Mouse (Mus musculus): ENCODE measurements around the gene Hes2. TPM values are rescaled to one million over a fixed set of nuclear protein-coding genes. Genes with fewer than 3 reads are reported as not detected.

Hes2 gene
- total and polyA plus RNA-seq, 3 experiments: 0.04 to 0.33 TPM; not detected in 1

GRCm38 (mm10) chr4:152143632-152144031, 15.0 kb upstream of the Hes2 start:
- H3K4me1 ChIP-seq (ENCODE audit: insufficient read depth, low read depth, low read length): peaks cover 55% of the 10 kb centered on the region
- DNase-seq (ENCODE audit: low spot score) (no peak), ATAC-seq (ENCODE audit: extremely low read depth, insufficient number of reproducible peaks, low FRiP score, poor library complexity, severe bottlenecking) (no peak)
- TF ChIP-seq TAL1 (conservative IDR thresholded peaks at IDR 0.05; ENCODE audit: low read depth, low read length) (no peak), GATA1 (IDR thresholded peaks at IDR 0.05; ENCODE audit: borderline replicate concordance, low read length) (no peak), CTCF (IDR thresholded peaks at IDR 0.05; ENCODE audit: low read depth, low read length) (no peak), GATA2 (IDR thresholded peaks at IDR 0.05; ENCODE audit: borderline replicate concordance, low read depth, low read length) (no peak), POLR2AphosphoS5 (IDR thresholded peaks at IDR 0.05; ENCODE audit: insufficient replicate concordance, low read depth, low read length) (no peak)
- H3K36me3 ChIP-seq (replicated peaks): peaks cover 29% of the 10 kb centered on the region
- no peak overlapping the region for H3K4me3 ChIP-seq (ENCODE audit: low read depth, low read length)
- H3K27me3 ChIP-seq (ENCODE audit: insufficient read depth, low read length): peaks cover 3% of the 10 kb centered on the region; the same call in 1 of the 2 replicates
- no peaks in the 10 kb centered on the region; the same call in 1 of the 2 replicates for H3K9me3 ChIP-seq (replicated peaks)

- Histone ChIP-seq H3K4me3 (ENCODE audit: low read depth, low read length) (no peak overlapping the region; the same call in 1 of the 2 replicates), H3K9me3 (replicated peaks) (no peaks in the 10 kb centered on the region; the same call in 1 of the 2 replicates), H3K27me3 (ENCODE audit: insufficient read depth, low read length) (peaks cover 10% of the 10 kb centered on the region; the same call in 1 of the 2 replicates), H3K4me1 (ENCODE audit: insufficient read depth, low read depth, low read length) (peaks cover 55% of the 10 kb centered on the region), H3K36me3 (replicated peaks) (peaks cover 36% of the 10 kb centered on the region)
- peak; percentile 74 for ATAC-seq (ENCODE audit: extremely low read depth, insufficient number of reproducible peaks, low FRiP score, poor library complexity, severe bottlenecking)
- peak; percentile 62 for DNase-seq (ENCODE audit: low spot score)
- no peak for TF ChIP-seq POLR2AphosphoS5 (IDR thresholded peaks at IDR 0.05; ENCODE audit: insufficient replicate concordance, low read depth, low read length)
- peak; percentile 83 for TF ChIP-seq TAL1 (conservative IDR thresholded peaks at IDR 0.05; ENCODE audit: low read depth, low read length)
Observed at GRCm38 (mm10) chr4:152145473-152145872, 13.2 kb upstream of the Hes2 start.

DNA sequence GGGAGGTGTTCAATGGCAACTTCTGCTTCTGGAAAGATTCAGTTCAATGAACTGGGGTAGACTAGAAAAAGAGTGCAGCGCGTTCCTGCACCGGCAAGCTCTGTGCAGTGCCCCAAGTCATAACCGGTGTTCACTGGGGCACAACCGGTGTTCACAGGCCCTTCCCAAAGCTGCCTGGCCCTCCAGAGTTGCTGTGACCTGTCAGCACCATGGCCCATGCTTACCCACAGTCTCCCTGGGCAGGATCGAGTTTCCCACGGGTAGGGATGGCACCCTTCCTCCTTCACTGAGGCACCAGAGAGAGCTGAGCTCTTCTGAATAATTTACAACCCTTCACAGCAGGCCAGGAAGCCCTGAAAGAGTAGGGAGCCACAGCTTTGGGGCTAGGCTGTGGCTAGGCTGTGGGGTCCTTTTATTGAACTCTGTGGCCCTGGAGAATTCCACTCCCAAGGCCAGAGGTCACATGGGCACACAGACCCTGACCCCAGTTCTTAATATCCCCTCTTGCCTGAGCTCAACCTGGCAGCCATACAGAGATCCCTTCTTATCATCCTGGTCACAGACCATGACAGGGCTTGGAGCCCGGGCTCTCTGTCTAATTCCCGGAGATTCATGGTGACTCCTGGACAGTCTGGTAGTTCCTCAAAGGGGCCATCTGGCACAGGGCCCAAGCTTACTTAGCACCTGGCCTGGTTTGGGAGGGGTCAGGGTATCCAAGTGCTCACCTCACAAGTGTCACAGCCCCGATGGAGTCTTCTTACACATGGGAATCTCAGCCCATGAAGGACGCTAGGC, 12.4 kb upstream of the Hes2 start:
- Histone ChIP-seq H3K27me3 (ENCODE audit: insufficient read depth, low read length) (peaks cover 10% of the 10 kb centered on the region; the same call in 1 of the 2 replicates), H3K4me3 (ENCODE audit: low read depth, low read length) (peak overlapping the region; percentile 42; the same call in 1 of the 2 replicates), H3K4me1 (ENCODE audit: insufficient read depth, low read depth, low read length) (peaks cover 58% of the 10 kb centered on the region), H3K9me3 (replicated peaks) (no peaks in the 10 kb centered on the region; the same call in 1 of the 2 replicates), H3K36me3 (replicated peaks) (peaks cover 33% of the 10 kb centered on the region)
- ATAC-seq (ENCODE audit: extremely low read depth, insufficient number of reproducible peaks, low FRiP score, poor library complexity, severe bottlenecking) (no peak), DNase-seq (ENCODE audit: low spot score) (no peak)
- no peak for TF ChIP-seq GATA1 (IDR thresholded peaks at IDR 0.05; ENCODE audit: borderline replicate concordance, low read length)

- no peak for TF ChIP-seq TAL1 (conservative IDR thresholded peaks at IDR 0.05; ENCODE audit: low read depth, low read length)
- TF ChIP-seq GATA2 (IDR thresholded peaks at IDR 0.05; ENCODE audit: borderline replicate concordance, low read depth, low read length): no peak
- no peak for TF ChIP-seq CTCF (IDR thresholded peaks at IDR 0.05; ENCODE audit: low read depth, low read length)
- no peak for TF ChIP-seq POLR2AphosphoS5 (IDR thresholded peaks at IDR 0.05; ENCODE audit: insufficient replicate concordance, low read depth, low read length)
- no peak for TF ChIP-seq GATA1 (IDR thresholded peaks at IDR 0.05; ENCODE audit: borderline replicate concordance, low read length)
- H3K4me1 ChIP-seq (ENCODE audit: insufficient read depth, low read depth, low read length): peaks cover 75% of the 10 kb centered on the region
- no peak for DNase-seq (ENCODE audit: low spot score)
- H3K4me3 ChIP-seq (ENCODE audit: low read depth, low read length): no peak overlapping the region; the same call in 1 of the 2 replicates
- peaks cover 9% of the 10 kb centered on the region; the same call in 1 of the 2 replicates for H3K27me3 ChIP-seq (ENCODE audit: insufficient read depth, low read length)
- no peaks in the 10 kb centered on the region for H3K9me3 ChIP-seq (replicated peaks)
- peaks cover 29% of the 10 kb centered on the region for H3K36me3 ChIP-seq (replicated peaks)
- ATAC-seq (ENCODE audit: extremely low read depth, insufficient number of reproducible peaks, low FRiP score, poor library complexity, severe bottlenecking): peak; percentile 4; the same call in 1 of the 2 replicates
Observed at GRCm38 (mm10) chr4:152150546-152150945, 8.1 kb upstream of the Hes2 start.

GRCm38 (mm10) chr4:152151451-152151965, 7.2 kb upstream of the Hes2 start:
- Histone ChIP-seq H3K4me1 (ENCODE audit: insufficient read depth, low read depth, low read length) (peaks cover 66% of the 10 kb centered on the region), H3K9me3 (replicated peaks) (no peaks in the 10 kb centered on the region), H3K36me3 (replicated peaks) (peaks cover 29% of the 10 kb centered on the region), H3K27me3 (ENCODE audit: insufficient read depth, low read length) (peaks cover 9% of the 10 kb centered on the region; the same call in 1 of the 2 replicates), H3K4me3 (ENCODE audit: low read depth, low read length) (peak overlapping the region; percentile 74)
- DNase-seq (ENCODE audit: low spot score): no peak
- no peak for ATAC-seq (ENCODE audit: extremely low read depth, insufficient number of reproducible peaks, low FRiP score, poor library complexity, severe bottlenecking)
- no peak for TF ChIP-seq CTCF (IDR thresholded peaks at IDR 0.05; ENCODE audit: low read depth, low read length)
- no peak for TF ChIP-seq POLR2AphosphoS5 (IDR thresholded peaks at IDR 0.05; ENCODE audit: insufficient replicate concordance, low read depth, low read length)
- TF ChIP-seq GATA1 (IDR thresholded peaks at IDR 0.05; ENCODE audit: borderline replicate concordance, low read length): no peak
- no peak for TF ChIP-seq TAL1 (conservative IDR thresholded peaks at IDR 0.05; ENCODE audit: low read depth, low read length)
- no peak for TF ChIP-seq GATA2 (IDR thresholded peaks at IDR 0.05; ENCODE audit: borderline replicate concordance, low read depth, low read length)

DNA sequence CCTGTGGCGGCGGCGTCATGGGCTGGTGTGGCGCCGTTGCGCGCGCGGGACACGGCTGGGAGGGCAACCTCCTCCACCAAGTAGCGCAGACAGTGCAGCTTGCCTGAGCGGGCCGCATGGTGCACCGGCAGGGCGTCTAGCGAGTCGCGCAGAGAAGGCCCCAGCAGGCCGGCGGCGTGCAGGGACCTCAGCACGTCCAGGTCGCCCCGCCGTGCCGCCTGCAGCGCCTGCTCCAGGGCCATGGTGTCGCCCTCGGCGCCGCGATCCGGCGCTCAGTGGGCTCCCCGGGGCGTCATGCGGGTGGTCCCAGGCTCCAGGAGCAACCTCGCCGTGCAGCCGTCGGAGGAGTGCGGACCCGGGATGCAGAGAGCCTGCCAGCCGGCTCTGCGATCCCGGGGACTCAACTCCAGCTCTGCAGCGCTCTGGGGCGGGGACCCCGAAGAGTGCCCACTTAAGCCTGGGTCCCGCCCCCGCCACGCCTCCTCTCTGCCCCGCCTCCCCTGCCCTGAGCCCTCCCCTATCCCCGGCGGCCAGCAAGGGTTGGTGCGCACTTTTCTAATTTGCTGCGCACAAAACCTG, 6.6 kb upstream of the Hes2 start, which contains the start of gene Espn:
TSS of gene Espn (minus strand) at position 406 of the 579 bp plus-strand sequence.
- ATAC-seq (ENCODE audit: extremely low read depth, insufficient number of reproducible peaks, low FRiP score, poor library complexity, severe bottlenecking) (peak; percentile 31; the same call in 1 of the 2 replicates), DNase-seq (ENCODE audit: low spot score) (peak; percentile 70)
- Histone ChIP-seq H3K9me3 (replicated peaks) (no peaks in the 10 kb centered on the region), H3K4me3 (ENCODE audit: low read depth, low read length) (peak within 1 kb of the TSS; percentile 74), H3K27me3 (ENCODE audit: insufficient read depth, low read length) (peaks cover 9% of the 10 kb centered on the region; the same call in 1 of the 2 replicates), H3K36me3 (replicated peaks) (peaks cover 24% of the 10 kb centered on the region), H3K4me1 (ENCODE audit: insufficient read depth, low read depth, low read length) (peaks cover 60% of the 10 kb centered on the region)
- TF ChIP-seq POLR2AphosphoS5 (IDR thresholded peaks at IDR 0.05; ENCODE audit: insufficient replicate concordance, low read depth, low read length): no peak
- no peak for TF ChIP-seq TAL1 (conservative IDR thresholded peaks at IDR 0.05; ENCODE audit: low read depth, low read length)
- no peak for TF ChIP-seq CTCF (IDR thresholded peaks at IDR 0.05; ENCODE audit: low read depth, low read length)
- no peak for TF ChIP-seq GATA1 (IDR thresholded peaks at IDR 0.05; ENCODE audit: borderline replicate concordance, low read length)
- no peak for TF ChIP-seq GATA2 (IDR thresholded peaks at IDR 0.05; ENCODE audit: borderline replicate concordance, low read depth, low read length)

All from G1E (cell line).